Mouse (Mus musculus) intestine, embryonic 16.5 days (tissue): Measurements from ENCODE around the gene Olfr804. TPM values are rescaled to one million over a fixed set of nuclear protein-coding genes. Genes with fewer than 3 reads are reported as not detected.

Experiments
- ATAC-seq: fragments of 200-750 bp; cut with Nextera tagmentation; 2 replicates; pipeline ENCODE4 v1.8.0; 2017; ENCODE audit warnings: moderate TSS enrichment, moderate library complexity
- H3K27ac ChIP-seq: fragments of 300-500 bp; sonication (generic); 2 replicates; pipeline ENCODE4 v1.5.1; 2014; ENCODE audit warnings: mild to moderate bottlenecking, low read length
- H3K27me3 ChIP-seq: fragments of 300-500 bp; sonication (generic); replicated peaks from 2 replicates; pipeline ENCODE4 v1.6.1; 2014; ENCODE audit warnings: low read length, control low read depth, mixed read lengths; ENCODE audit not compliant: control insufficient read depth, insufficient read depth
- H3K36me3 ChIP-seq: fragments of 300-500 bp; sonication (generic); 2 replicates; pipeline ENCODE4 v1.6.1; 2014; ENCODE audit warnings: low read length, control low read depth; ENCODE audit not compliant: control insufficient read depth, insufficient read depth
- H3K4me1 ChIP-seq: fragments of 300-500 bp; sonication (generic); 2 replicates; pipeline ENCODE4 v1.6.1; 2014; ENCODE audit warnings: low read length, control low read depth, mixed read lengths; ENCODE audit not compliant: control insufficient read depth, insufficient read depth
- H3K4me2 ChIP-seq: fragments of 300-500 bp; sonication (generic); 2 replicates; pipeline ENCODE4 v1.6.1; 2014; ENCODE audit warnings: low read depth, low read length, control low read depth
- H3K4me3 ChIP-seq: fragments of 300-500 bp; sonication (generic); 2 replicates; pipeline ENCODE4 v1.5.1; 2014; ENCODE audit warnings: mild to moderate bottlenecking, low read length
- H3K9ac ChIP-seq: fragments of 300-500 bp; sonication (generic); 2 replicates; pipeline ENCODE4 v1.6.1; 2014; ENCODE audit warnings: low read depth, low read length
- H3K9me3 ChIP-seq: fragments of 300-500 bp; sonication (generic); 2 replicates; pipeline ENCODE4 v1.6.1; 2016; ENCODE audit warnings: low read length, control low read depth; ENCODE audit not compliant: control insufficient read depth
- WGBS: fragments of 180-500 bp; shearing (Covaris S2); extraction: QIAGEN DNeasy Blood & Tissue Kit; methylation state at CpG from one replicate; pipeline ENCODE4 v1.1.7; 2014; 5-methylcytosine and 5-hydroxymethylcytosine counted together
- polyA plus RNA-seq: library from polyadenylated mRNA; unstranded; fragments of >200 nt; fragmentation: Nextera tagmentation; extraction: Ambion mirVana; gene quantifications from 2 replicates; pipeline ENCODE4 v1.2.1, GENCODE M21; 2015

Gene Olfr804
- not detected in 2 replicates for polyA plus RNA-seq

- Histone ChIP-seq H3K4me1 (no peaks in the 10 kb centered on the region), H3K9me3 (no peaks in the 10 kb centered on the region), H3K4me3 (no peak within 1 kb of the TSS), H3K4me2 (no peak within 1 kb of the TSS), H3K9ac (no peak within 1 kb of the TSS), H3K27ac (no peak within 1 kb of the TSS), H3K27me3 (no peaks in the 10 kb centered on the region), H3K36me3 (no peaks in the 10 kb centered on the region)
- ATAC-seq = no peak
Measured at GRCm38 (mm10) chr10:129702910-129703309, at the start of gene Olfr804. TSS of gene Olfr804 (plus strand) at chr10:129703210.

DNA sequence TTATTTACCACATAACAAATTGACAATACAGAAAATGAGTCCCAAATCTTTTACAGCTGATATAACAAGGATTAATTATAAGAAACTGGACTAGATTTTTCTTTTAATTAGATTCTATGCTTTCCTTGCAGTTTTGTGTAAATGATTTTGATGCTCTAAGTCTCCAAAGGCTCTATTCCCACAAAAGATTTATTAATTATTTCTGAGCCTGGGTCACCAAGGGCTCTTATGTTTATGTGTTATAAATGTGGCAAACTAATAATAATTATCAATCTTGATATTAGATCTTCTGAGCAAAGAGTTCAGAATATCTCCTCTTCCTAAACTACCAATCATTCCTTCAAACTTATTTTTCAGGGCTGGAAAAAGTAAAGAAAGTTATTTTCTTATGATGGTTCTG, 45.6 kb upstream of the Olfr804 start, which contains the start of gene Olfr800:
Gene Olfr800 (plus strand): TSS at position 301 of the 400 bp plus-strand sequence.
- no peak within 1 kb of the TSS for H3K27ac ChIP-seq
- no peak within 1 kb of the TSS for H3K4me2 ChIP-seq
- H3K9me3 ChIP-seq = no peaks in the 10 kb centered on the region
- H3K9ac ChIP-seq = no peak within 1 kb of the TSS
- no peaks in the 10 kb centered on the region for H3K4me1 ChIP-seq
- no peaks in the 10 kb centered on the region for H3K36me3 ChIP-seq
- no peak for ATAC-seq
- H3K27me3 ChIP-seq = no peaks in the 10 kb centered on the region
- no peak within 1 kb of the TSS for H3K4me3 ChIP-seq

DNA sequence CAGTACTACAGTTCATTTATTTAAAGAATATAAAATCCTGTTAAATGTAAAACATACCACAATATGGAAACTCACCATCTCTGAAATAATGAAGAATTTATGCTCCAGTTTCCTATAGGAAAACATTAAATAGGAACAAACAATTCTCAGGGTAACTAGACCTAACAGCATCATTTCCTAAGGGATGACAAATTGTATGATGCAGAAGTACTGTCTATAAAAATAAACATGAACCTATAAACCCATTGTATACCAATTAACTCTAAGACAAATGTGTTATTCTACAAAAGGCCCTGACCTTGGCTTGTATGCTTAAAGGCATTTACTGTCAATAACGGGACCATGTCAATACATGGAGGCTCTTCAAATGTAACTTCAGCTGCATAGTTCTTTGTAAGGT, 29.2 kb upstream of the Olfr804 start, which contains the start of gene Olfr801:
Gene Olfr801 (minus strand): TSS at position 101 of the 400 bp plus-strand sequence.
- H3K9me3 ChIP-seq = no peaks in the 10 kb centered on the region
- 52% methylated on average over 1 of the region's 1 CpGs for WGBS
- H3K36me3 ChIP-seq = no peaks in the 10 kb centered on the region
- H3K27ac ChIP-seq = no peak within 1 kb of the TSS
- no peak within 1 kb of the TSS for H3K4me2 ChIP-seq
- no peak for ATAC-seq
- H3K9ac ChIP-seq = no peak within 1 kb of the TSS
- no peak within 1 kb of the TSS for H3K4me3 ChIP-seq
- no peaks in the 10 kb centered on the region for H3K27me3 ChIP-seq
- H3K4me1 ChIP-seq = no peaks in the 10 kb centered on the region

GRCm38 (mm10) chr10:129688069-129688468, 14.9 kb upstream of the Olfr804 start, which contains the start of gene Olfr802:
TSS of gene Olfr802 (minus strand) at chr10:129688169.
- Histone ChIP-seq H3K9ac (no peak within 1 kb of the TSS), H3K4me3 (no peak within 1 kb of the TSS), H3K27me3 (no peaks in the 10 kb centered on the region), H3K9me3 (no peaks in the 10 kb centered on the region), H3K4me2 (no peak within 1 kb of the TSS), H3K36me3 (no peaks in the 10 kb centered on the region), H3K27ac (no peak within 1 kb of the TSS), H3K4me1 (no peaks in the 10 kb centered on the region)
- 43% methylated on average over 1 of the region's 1 CpGs for WGBS
- no peak for ATAC-seq

DNA sequence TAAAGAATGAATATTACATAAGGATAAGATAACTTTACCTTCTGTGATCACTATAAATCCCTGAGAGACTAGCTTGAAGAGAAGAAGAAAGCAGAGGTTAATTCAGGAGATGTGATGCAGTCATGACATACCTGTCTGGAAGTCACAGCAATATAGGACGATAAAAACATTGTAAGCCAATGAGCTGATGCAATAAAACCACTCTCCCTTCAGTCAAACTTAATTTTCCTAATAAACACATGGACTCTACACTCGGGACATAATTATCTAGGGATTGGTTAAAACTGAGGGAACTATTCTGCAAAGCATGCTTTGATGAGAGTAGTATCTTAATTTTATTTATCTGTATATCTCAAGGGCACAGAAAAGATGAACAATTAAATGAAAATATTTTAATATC, 8.8 kb upstream of the Olfr804 start, which contains the start of gene Olfr803:
Gene Olfr803 (minus strand): TSS at position 101 of the 400 bp plus-strand sequence.
- Histone ChIP-seq H3K4me3 (no peak within 1 kb of the TSS), H3K4me2 (no peak within 1 kb of the TSS), H3K36me3 (no peaks in the 10 kb centered on the region), H3K9me3 (no peaks in the 10 kb centered on the region), H3K27me3 (no peaks in the 10 kb centered on the region), H3K27ac (no peak within 1 kb of the TSS), H3K4me1 (no peaks in the 10 kb centered on the region), H3K9ac (no peak within 1 kb of the TSS)
- WGBS = 74% methylated on average over 2 of the region's 2 CpGs
- ATAC-seq = no peak

DNA sequence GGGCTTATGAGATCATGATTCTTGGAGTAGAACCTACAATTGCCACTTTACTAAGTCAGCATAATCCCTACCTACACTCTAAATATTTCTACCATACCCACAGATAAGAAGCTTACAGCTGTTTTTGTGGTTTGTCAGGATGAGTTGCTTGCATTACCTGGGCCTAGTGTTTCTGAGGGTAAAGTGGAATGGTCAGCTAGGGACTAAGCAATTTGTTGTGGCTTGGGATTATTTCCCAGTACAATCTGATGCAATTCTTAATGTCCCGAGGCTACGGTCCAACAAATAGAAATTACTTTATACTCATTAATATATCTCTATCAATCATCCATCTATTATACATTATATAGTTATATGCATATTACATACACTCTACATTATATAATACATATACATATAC, 26.3 kb downstream of the Olfr804 start, which contains the start of gene Olfr805:
Gene Olfr805 (minus strand): TSS at position 101 of the 400 bp plus-strand sequence.
- Histone ChIP-seq H3K4me1 (no peaks in the 10 kb centered on the region), H3K4me2 (no peak within 1 kb of the TSS), H3K9ac (no peak within 1 kb of the TSS), H3K27ac (no peak within 1 kb of the TSS), H3K36me3 (no peaks in the 10 kb centered on the region), H3K9me3 (no peaks in the 10 kb centered on the region), H3K27me3 (no peaks in the 10 kb centered on the region), H3K4me3 (no peak within 1 kb of the TSS)
- no peak for ATAC-seq
- WGBS = 94% methylated on average over 2 of the region's 2 CpGs

GRCm38 (mm10) chr10:129741821-129742220, 38.8 kb downstream of the Olfr804 start, which contains the start of gene Olfr806:
TSS of gene Olfr806 (minus strand) at chr10:129741921.
- H3K27me3 ChIP-seq = no peaks in the 10 kb centered on the region
- no peak for ATAC-seq
- H3K4me1 ChIP-seq = no peaks in the 10 kb centered on the region
- no peaks in the 10 kb centered on the region for H3K36me3 ChIP-seq
- no peak within 1 kb of the TSS for H3K27ac ChIP-seq
- no peak within 1 kb of the TSS for H3K4me2 ChIP-seq
- no peak within 1 kb of the TSS for H3K4me3 ChIP-seq
- no peaks in the 10 kb centered on the region for H3K9me3 ChIP-seq
- H3K9ac ChIP-seq = no peak within 1 kb of the TSS

GRCm38 (mm10) chr10:129757693-129758092, 54.7 kb downstream of the Olfr804 start, which contains the start of gene Olfr807:
TSS of gene Olfr807 (minus strand) at chr10:129757793.
- no peak for ATAC-seq
- Histone ChIP-seq H3K4me2 (no peak within 1 kb of the TSS), H3K27ac (no peak within 1 kb of the TSS), H3K9ac (no peak within 1 kb of the TSS), H3K4me3 (no peak within 1 kb of the TSS), H3K9me3 (no peaks in the 10 kb centered on the region), H3K27me3 (no peaks in the 10 kb centered on the region), H3K36me3 (no peaks in the 10 kb centered on the region), H3K4me1 (no peaks in the 10 kb centered on the region)
- WGBS = 89% methylated on average over 1 of the region's 1 CpGs
